Mouse (Mus musculus) limb, embryonic 10.5 days (tissue): ENCODE measurements around the gene Arid4b. TPM values are rescaled to one million over a fixed set of nuclear protein-coding genes. Genes with fewer than 3 reads are reported as not detected.
"Not testable (repeated sequence)": the region's sequence is repeated elsewhere in the genome, so short reads cannot be mapped to it uniquely, and the experiment has no call there.

ENCODE experiments used
- DNase-seq: peaks from one replicate; pipeline ENCODE4 v3.0.0-alpha.2; 2017; ENCODE audit warnings: low spot score
- H3K27ac ChIP-seq: fragments of 300-500 bp; sonication (generic); 2 replicates; pipeline ENCODE4 v1.5.1; 2016; ENCODE audit warnings: mild to moderate bottlenecking
- H3K27me3 ChIP-seq: fragments of 300-500 bp; sonication (generic); 2 replicates; pipeline ENCODE4 v1.6.1; 2016; ENCODE audit warnings: low read depth, mild to moderate bottlenecking; ENCODE audit not compliant: poor library complexity, severe bottlenecking
- H3K36me3 ChIP-seq: fragments of 300-500 bp; sonication (generic); 2 replicates; pipeline ENCODE4 v1.6.1; 2016; ENCODE audit warnings: mild to moderate bottlenecking, moderate library complexity
- H3K4me1 ChIP-seq: fragments of 300-500 bp; sonication (generic); 2 replicates; pipeline ENCODE4 v1.6.1; 2016
- H3K4me3 ChIP-seq: fragments of 300-500 bp; sonication (generic); 2 replicates; pipeline ENCODE4 v1.5.1; 2016; ENCODE audit warnings: mild to moderate bottlenecking, moderate library complexity
- H3K9me3 ChIP-seq: fragments of 300-500 bp; sonication (generic); replicated peaks from 2 replicates; pipeline ENCODE4 v1.6.1; 2016; ENCODE audit warnings: mild to moderate bottlenecking
- WGBS: fragments of 180-500 bp; shearing (Covaris S2); methylation state at CpG from one replicate; pipeline ENCODE4 v1.1.7; 2016; 5-methylcytosine and 5-hydroxymethylcytosine counted together
- polyA plus RNA-seq: library from polyadenylated mRNA; unstranded; fragments of >200 nt; fragmentation: Nextera tagmentation; extraction: Ambion mirVana; gene quantifications from 2 replicates; pipeline ENCODE4 v1.2.1, GENCODE M21; 2016

The Arid4b gene
- 63.3 and 80.1 TPM in 2 replicates for polyA plus RNA-seq

- Histone ChIP-seq H3K27me3 (no peaks in the 10 kb centered on the region), H3K4me1 (peaks cover 11% of the 10 kb centered on the region), H3K36me3 (peaks cover 40% of the 10 kb centered on the region), H3K4me3 (peak within 1 kb of the TSS; percentile 98), H3K27ac (peak within 1 kb of the TSS; percentile 98), H3K9me3 (no peaks in the 10 kb centered on the region)
- peak; percentile 95 for DNase-seq
- under 1% methylated on average over 64 of the region's 64 CpGs for WGBS
Measured at GRCm38 (mm10) chr13:14063013-14063941, at the start of gene Arid4b, which contains the start of gene Ggps1. Gene Arid4b (plus strand): TSS chr13:14063232. Gene Ggps1 (minus strand): TSS chr13:14063488.

GRCm38 (mm10) chr13:14014001-14014400 is 49.0 kb upstream of the Arid4b start:
- Histone ChIP-seq H3K4me3 (no peak overlapping the region), H3K27me3 (no peaks in the 10 kb centered on the region), H3K36me3 (peaks cover 84% of the 10 kb centered on the region), H3K27ac (no peak overlapping the region), H3K4me1 (no peaks in the 10 kb centered on the region), H3K9me3 (no peaks in the 10 kb centered on the region)
- 96% methylated on average over 2 of the region's 2 CpGs for WGBS
- DNase-seq, result no peak

GRCm38 (mm10) chr13:14014540-14014939 is 48.5 kb upstream of the Arid4b start:
- WGBS, result 96% methylated on average over 4 of the region's 4 CpGs
- no peak overlapping the region for H3K27ac ChIP-seq

DNA sequence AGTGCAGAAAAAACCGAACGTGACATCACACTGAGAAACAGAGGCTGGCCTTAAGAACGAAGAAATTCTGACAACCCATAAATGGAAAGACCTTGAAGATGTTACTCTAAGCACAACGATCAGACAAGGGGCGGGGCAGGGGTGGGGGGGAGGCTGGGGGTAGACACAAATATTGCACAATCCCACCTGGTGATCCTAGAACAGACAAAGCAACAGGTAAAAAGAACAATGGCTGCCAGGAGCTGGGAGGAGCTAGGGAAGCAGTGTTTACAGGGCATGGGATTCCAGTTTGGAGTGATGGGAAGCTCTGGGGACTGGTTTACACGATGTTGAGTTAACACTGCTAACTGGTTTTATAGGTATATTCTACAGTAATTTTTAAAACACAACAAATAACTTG is 47.4 kb upstream of the Arid4b start:
- Histone ChIP-seq H3K36me3 (peaks cover 80% of the 10 kb centered on the region), H3K4me3 (no peak overlapping the region), H3K27ac (no peak overlapping the region), H3K27me3 (no peaks in the 10 kb centered on the region), H3K9me3 (no peaks in the 10 kb centered on the region), H3K4me1 (no peaks in the 10 kb centered on the region)
- no peak for DNase-seq
- WGBS, result 92% methylated on average over 6 of the region's 6 CpGs

More at GRCm38 (mm10) chr13:14014540-14014939, 48.5 kb upstream of the Arid4b start:
- Histone ChIP-seq H3K4me3 (no peak overlapping the region), H3K9me3 (no peaks in the 10 kb centered on the region), H3K4me1 (no peaks in the 10 kb centered on the region), H3K27me3 (no peaks in the 10 kb centered on the region), H3K36me3 (peaks cover 84% of the 10 kb centered on the region)
- no peak for DNase-seq

DNA sequence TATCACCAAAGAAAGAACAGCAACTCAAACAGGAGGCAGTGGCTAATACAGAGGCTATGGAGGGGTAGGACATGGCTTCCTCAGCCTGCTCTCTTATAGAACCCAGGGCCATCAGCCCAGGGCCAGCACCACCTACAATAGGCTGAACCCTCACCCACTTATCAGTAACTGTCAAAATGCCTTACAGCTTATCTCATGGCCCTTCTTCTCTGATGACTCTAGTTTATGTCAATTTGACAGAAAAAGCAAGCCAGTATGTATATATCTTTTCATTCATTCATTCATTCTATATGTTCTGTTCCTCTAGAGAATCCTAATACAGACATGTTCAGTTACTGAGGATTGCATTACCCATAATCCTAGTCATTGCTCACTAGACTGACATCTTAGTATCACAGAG is 44.7 kb upstream of the Arid4b start:
- peaks cover 57% of the 10 kb centered on the region for H3K36me3 ChIP-seq

GRCm38 (mm10) chr13:14018852-14019251 is 44.2 kb upstream of the Arid4b start:
- Histone ChIP-seq H3K9me3 (no peaks in the 10 kb centered on the region), H3K27me3 (no peaks in the 10 kb centered on the region), H3K27ac (no peak overlapping the region), H3K4me3 (no peak overlapping the region), H3K36me3 (peaks cover 53% of the 10 kb centered on the region), H3K4me1 (no peaks in the 10 kb centered on the region)
- no peak for DNase-seq
- WGBS, result 95% methylated on average over 3 of the region's 3 CpGs

More for the DNA sequence above, 44.7 kb upstream of the Arid4b start:
- no peaks in the 10 kb centered on the region for H3K27me3 ChIP-seq
- no peak overlapping the region for H3K4me3 ChIP-seq
- H3K27ac ChIP-seq, result no peak overlapping the region
- no peaks in the 10 kb centered on the region for H3K9me3 ChIP-seq
- no peak for DNase-seq
- H3K4me1 ChIP-seq, result no peaks in the 10 kb centered on the region

DNA sequence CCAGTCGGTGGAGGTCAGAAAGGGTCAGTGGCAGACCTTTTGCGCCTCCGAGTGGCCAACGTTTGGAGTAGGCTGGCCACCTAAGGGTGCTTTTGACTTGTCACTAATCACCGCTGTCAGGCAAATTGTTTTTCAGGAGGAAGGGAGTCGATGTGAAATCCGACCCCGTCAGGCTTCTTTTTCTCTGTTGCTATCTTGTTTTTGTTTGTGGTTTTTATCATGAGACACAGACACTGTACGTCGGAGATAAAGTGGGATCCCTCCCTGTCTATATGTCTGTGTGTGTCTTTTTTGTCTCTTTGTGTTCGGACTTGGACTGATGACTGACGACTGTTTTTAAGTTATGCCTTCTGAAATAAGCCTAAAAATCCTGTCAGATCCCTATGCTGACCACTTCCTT is 41.6 kb upstream of the Arid4b start:
- not testable (repeated sequence) for H3K4me3 ChIP-seq, H3K27me3 ChIP-seq, H3K9me3 ChIP-seq, DNase-seq, H3K27ac ChIP-seq, H3K4me1 ChIP-seq
- WGBS, result 79% methylated on average over 11 of the region's 12 CpGs
- peaks cover 41% of the 10 kb centered on the region for H3K36me3 ChIP-seq

DNA sequence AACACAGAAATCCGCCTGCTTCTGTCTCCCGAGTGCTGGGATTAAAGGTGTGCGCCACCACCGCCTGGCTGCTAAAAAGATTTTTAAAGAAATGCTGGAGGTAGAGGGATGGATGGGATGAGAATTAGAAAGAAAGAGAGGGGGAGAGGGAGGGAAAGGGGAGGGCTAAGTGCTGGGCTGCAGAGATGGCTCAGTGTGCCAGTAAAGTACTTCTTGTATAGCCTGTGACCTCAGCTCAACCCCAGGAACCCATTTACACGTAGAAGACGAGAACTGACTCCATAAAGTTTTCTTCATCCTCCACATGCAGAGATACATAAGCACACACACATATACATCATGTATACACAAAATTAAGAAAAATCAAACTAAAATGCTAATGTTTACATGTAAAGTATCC is 37.5 kb upstream of the Arid4b start:
- H3K27ac ChIP-seq, result no peak overlapping the region
- DNase-seq, result no peak
- H3K27me3 ChIP-seq, result no peaks in the 10 kb centered on the region
- WGBS, result 88% methylated on average over 6 of the region's 6 CpGs
- H3K4me1 ChIP-seq, result no peaks in the 10 kb centered on the region
- no peak overlapping the region for H3K4me3 ChIP-seq
- peaks cover 35% of the 10 kb centered on the region for H3K36me3 ChIP-seq
- no peaks in the 10 kb centered on the region for H3K9me3 ChIP-seq

DNA sequence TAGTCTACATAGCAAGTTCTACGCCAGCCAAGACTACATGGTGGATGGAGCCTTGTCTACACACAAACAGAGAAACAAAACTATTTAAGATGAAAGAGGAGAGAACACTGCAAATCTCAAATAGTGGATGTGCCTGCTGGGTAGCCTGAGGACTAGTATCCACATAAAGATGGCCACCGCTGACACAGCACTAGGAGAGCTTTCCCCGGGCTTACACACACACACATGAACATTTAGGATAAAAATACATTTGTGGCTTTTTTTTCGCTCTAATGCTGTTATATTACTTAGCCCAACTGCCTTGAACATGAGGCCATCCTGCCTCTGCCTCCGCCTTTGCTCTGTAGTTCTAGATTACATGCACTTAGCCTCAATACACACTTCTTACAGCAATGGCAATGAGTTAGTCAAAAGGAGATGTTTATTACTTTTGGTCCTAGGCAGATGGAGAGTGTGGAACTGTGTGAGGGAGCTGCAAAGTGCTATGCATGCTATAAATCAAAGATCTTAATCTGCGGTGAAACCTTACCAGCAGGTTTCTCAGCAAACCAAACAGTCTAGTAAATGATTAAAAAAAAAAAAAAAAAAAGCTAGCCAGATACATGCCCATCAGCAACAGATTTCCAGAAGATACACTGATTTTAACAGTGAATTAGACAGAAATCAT is 36.7 kb upstream of the Arid4b start:
- DNase-seq, result no peak
- no peaks in the 10 kb centered on the region for H3K27me3 ChIP-seq
- WGBS, result 96% methylated on average over 6 of the region's 6 CpGs
- no peak overlapping the region for H3K27ac ChIP-seq
- no peaks in the 10 kb centered on the region for H3K4me1 ChIP-seq
- peaks cover 35% of the 10 kb centered on the region for H3K36me3 ChIP-seq
- H3K9me3 ChIP-seq, result no peaks in the 10 kb centered on the region
- no peak overlapping the region for H3K4me3 ChIP-seq

DNA sequence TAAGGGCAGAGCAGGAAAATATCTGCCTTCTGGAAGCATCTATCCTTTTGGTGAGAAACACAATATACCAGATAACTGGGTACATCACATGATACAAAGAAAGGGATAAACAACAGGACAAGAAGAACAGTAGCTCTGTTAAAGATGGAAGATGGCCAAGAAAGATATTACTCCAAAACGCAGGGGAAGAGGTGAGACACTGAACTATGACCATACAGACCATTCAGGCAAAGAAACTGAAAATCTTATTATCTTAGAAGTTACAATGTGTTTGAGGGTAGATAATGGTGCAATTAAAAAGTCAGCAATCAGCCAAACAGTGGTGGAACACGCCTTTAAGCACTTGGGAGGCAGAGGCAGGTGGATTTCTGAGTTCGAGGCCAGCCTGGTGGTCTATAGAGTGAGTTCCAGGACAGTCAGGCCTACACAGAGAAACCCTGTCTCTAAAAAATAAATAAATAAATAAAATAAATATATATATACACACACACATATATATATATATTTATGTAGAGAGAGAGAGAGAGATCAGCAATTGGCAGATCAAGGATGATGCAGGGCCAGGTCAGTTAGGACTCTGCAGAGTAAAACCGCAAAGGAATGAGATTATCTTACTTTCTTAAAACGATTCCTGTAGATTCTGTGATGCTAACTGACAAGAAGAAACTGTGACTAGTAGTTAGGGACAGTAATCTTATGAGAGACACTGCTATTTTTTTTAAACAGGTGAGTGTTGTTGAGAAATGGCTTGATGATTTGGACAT is 29.5 kb upstream of the Arid4b start:
- Histone ChIP-seq H3K27ac (no peak overlapping the region), H3K27me3 (no peaks in the 10 kb centered on the region), H3K36me3 (peaks cover 13% of the 10 kb centered on the region), H3K9me3 (no peaks in the 10 kb centered on the region), H3K4me1 (peaks cover 2% of the 10 kb centered on the region), H3K4me3 (no peak overlapping the region)
- WGBS, result 89% methylated on average over 5 of the region's 5 CpGs
- no peak for DNase-seq

DNA sequence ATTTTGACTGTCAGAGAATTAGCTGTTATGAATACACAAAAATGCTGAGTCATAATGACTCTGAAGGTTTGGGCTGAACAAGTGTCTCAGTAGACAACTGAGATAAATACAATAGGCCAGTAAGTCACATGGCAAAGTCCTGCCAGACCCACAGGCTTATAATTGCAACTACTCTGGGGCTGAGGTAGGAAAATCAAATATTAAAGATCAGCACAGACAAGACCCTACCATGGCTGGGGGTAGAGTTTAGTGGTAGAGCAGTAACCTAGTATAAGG is 29.0 kb upstream of the Arid4b start:
- Histone ChIP-seq H3K4me1 (peaks cover 6% of the 10 kb centered on the region), H3K27me3 (no peaks in the 10 kb centered on the region), H3K27ac (no peak overlapping the region), H3K4me3 (no peak overlapping the region), H3K9me3 (no peaks in the 10 kb centered on the region), H3K36me3 (peaks cover 9% of the 10 kb centered on the region)
- DNase-seq, result no peak

DNA sequence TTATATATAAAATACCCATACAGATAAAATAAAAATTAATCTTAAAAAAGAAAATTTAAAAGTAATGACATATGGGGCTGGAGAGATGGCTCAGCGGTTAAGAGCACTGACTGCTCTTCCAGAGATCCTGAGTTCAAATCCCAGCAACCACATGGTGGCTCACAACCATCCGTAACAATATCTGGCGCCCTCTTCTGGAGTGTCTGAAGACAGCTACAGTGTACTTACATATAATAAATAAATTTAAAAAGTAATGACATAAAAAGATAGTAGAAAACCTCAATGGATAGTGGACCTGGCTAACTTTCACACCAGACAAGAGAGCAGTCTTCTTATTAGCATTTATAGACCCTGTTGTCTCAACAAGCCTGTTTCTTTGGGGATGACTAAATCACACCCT is 27.7 kb upstream of the Arid4b start:
- not testable (repeated sequence) for H3K4me3 ChIP-seq, H3K36me3 ChIP-seq, H3K27me3 ChIP-seq, H3K9me3 ChIP-seq, DNase-seq, H3K27ac ChIP-seq, H3K4me1 ChIP-seq
- WGBS, result 88% methylated on average over 3 of the region's 3 CpGs
